In genomic region chr3:153277389-153277999, GRCm38 (mm10) we compare ENCODE assay signal across 9 mouse cellular contexts.
DNase-seq lines count a peak whose midpoint lies in the region; ATAC-seq lines count a peak whose summit lies in the region.
"Had no signal": no experiment of that assay in that cellular context is flagged by ENCODE, and none has a peak within 500 bp of the region (broad histone marks: within the 10 kb centered on the region; RNA-seq: fewer than 3 reads in every experiment).

No protein-coding gene starts in this region.

- no peak overlapping the region for H3K9ac ChIP-seq in embryonic facial prominence, embryonic 11.5 days (replicated peaks; ENCODE audit: low read length)
- no peak overlapping the region for H3K9ac ChIP-seq in midbrain, embryonic 13.5 days (replicated peaks)

- no peaks in the 10 kb centered on the region for H3K4me1 ChIP-seq in embryonic facial prominence, embryonic 11.5 days (ENCODE audit: control insufficient read depth, insufficient read depth, low read length)
- H3K4me1 ChIP-seq in midbrain, embryonic 13.5 days (replicated peaks), result peaks cover 43% of the 10 kb centered on the region

- ATAC-seq in embryonic facial prominence, embryonic 11.5 days (replicated peaks; ENCODE audit: insufficient number of reproducible peaks, low FRiP score, low TSS enrichment, low read depth), result peak; percentile 89
- ATAC-seq in midbrain, embryonic 13.5 days, result peak; percentile 92

- peaks cover 3% of the 10 kb centered on the region for H3K9me3 ChIP-seq in embryonic facial prominence, embryonic 11.5 days (replicated peaks; ENCODE audit: control insufficient read depth, low read length)
- H3K9me3 ChIP-seq in midbrain, embryonic 13.5 days, result peaks cover 16% of the 10 kb centered on the region

- H3K4me3 ChIP-seq in embryonic facial prominence, embryonic 11.5 days (ENCODE audit: low read depth, low read length), result no peak overlapping the region
- H3K4me3 ChIP-seq in midbrain, embryonic 13.5 days (replicated peaks), result peak overlapping the region; percentile 3; the same call in 1 of the 2 replicates

- peak; percentile 14 for DNase-seq in ES-CJ7 (ENCODE audit: low read depth, low spot score)
- peak; percentile 75 for DNase-seq in embryonic facial prominence, embryonic 11.5 days (ENCODE audit: low spot score)
- DNase-seq in layer of hippocampus, adult 18-20 months (ENCODE audit: low spot score in 2 of 2), result peak; percentile 66 to 79
- DNase-seq in cerebellum, adult 8-10 months, result no peak
- no peak for DNase-seq in adrenal gland, adult 18-20 months (ENCODE audit: low spot score in 2 of 2)
- DNase-seq in kidney, postnatal 36 days, result no peak
- no peak for DNase-seq in thymus, postnatal 4 days
- DNase-seq: lung, adult 2 months had no signal

- H3K4me2 ChIP-seq in embryonic facial prominence, embryonic 11.5 days (ENCODE audit: low read depth, low read length), result 0 out of 2 replicates have a peak overlapping the region, but pooled peaks have one; percentile 3
- peak overlapping the region; percentile 40 for H3K4me2 ChIP-seq in midbrain, embryonic 13.5 days (replicated peaks)

- WGBS in embryonic facial prominence, embryonic 11.5 days, result 26% methylated on average over 16 of the region's 16 CpGs
- 5% methylated on average over 16 of the region's 16 CpGs for WGBS in midbrain, embryonic 13.5 days

- no peaks in the 10 kb centered on the region for H3K36me3 ChIP-seq in embryonic facial prominence, embryonic 11.5 days (replicated peaks; ENCODE audit: control insufficient read depth, insufficient read depth, low read depth, low read length)
- H3K36me3 ChIP-seq in midbrain, embryonic 13.5 days, result 0 out of 2 replicates have a peak, but pooled peaks cover 5% of the 10 kb centered on the region

- H3K27me3 ChIP-seq in embryonic facial prominence, embryonic 11.5 days (ENCODE audit: control insufficient read depth, insufficient read depth, low read length), result no peaks in the 10 kb centered on the region
- H3K27me3 ChIP-seq in midbrain, embryonic 13.5 days, result peaks cover 11% of the 10 kb centered on the region

- H3K27ac ChIP-seq in embryonic facial prominence, embryonic 11.5 days (replicated peaks; ENCODE audit: low read depth, low read length), result no peak overlapping the region
- peak overlapping the region; percentile 79 for H3K27ac ChIP-seq in midbrain, embryonic 13.5 days

Comparison
In these comparisons a context has a peak if more than half of its experiments do, and no peak if none do; other contexts are left out.
1. DNase-seq: peak in ES-CJ7 (single experiment), embryonic facial prominence, embryonic 11.5 days (single experiment) and layer of hippocampus, adult 18-20 months (2 of 2); none in cerebellum, adult 8-10 months (single experiment), adrenal gland, adult 18-20 months (0 of 2), kidney, postnatal 36 days (0 of 2) and thymus, postnatal 4 days (single experiment).